Comparison of ENCODE assay signal across 15 mouse cellular contexts in genomic region chr13:96933367-96933766, GRCm38 (mm10). TPM values are rescaled to one million over a fixed set of nuclear protein-coding genes. Genes with fewer than 3 reads are reported as not detected.
A peak's percentile ranks its signal among the peaks of the same experiment; 100 is the strongest.
DNase-seq lines count a peak whose midpoint lies in the region; ATAC-seq and TF ChIP-seq lines count a peak whose summit lies in the region.
"Had no signal": no experiment of that assay in that cellular context is flagged by ENCODE, and none has a peak within 500 bp of the region (broad histone marks: within the 10 kb centered on the region; RNA-seq: fewer than 3 reads in every experiment).

No protein-coding gene starts in this region.

- no peaks in the 10 kb centered on the region for H3K9me3 ChIP-seq in heart, embryonic 16.5 days (replicated peaks; ENCODE audit: control insufficient read depth, low read length)
- H3K9me3 ChIP-seq: limb, embryonic 10.5 days; midbrain, embryonic 13.5 days had no signal

- DNase-seq in cerebellum, postnatal 14 days, result peak; percentile 30 to 33
- no peak for DNase-seq in cerebellum, adult 8-10 months
- DNase-seq in heart, adult 9 months (ENCODE audit: low spot score in 2 of 2), result no peak
- peak; percentile 4 for DNase-seq in lung, postnatal 14 days
- no peak for DNase-seq in lung, adult 2 months
- peak; percentile 32 for DNase-seq in NIH3T3 (ENCODE audit: low read depth)
- DNase-seq: cerebellum, adult 9-11 months; thymus, postnatal 25 days had no signal

- WGBS in heart, embryonic 16.5 days, result 15% methylated on average over 8 of the region's 8 CpGs
- WGBS in lung, adult 2 months, result 37% methylated on average over 8 of the region's 8 CpGs

- H3K4me3 ChIP-seq in heart, embryonic 16.5 days (ENCODE audit: low read length), result peak overlapping the region; percentile 8; the same call in 1 of the 2 replicates
- H3K4me3 ChIP-seq in lung, adult 2 months (replicated peaks; ENCODE audit: extremely low read depth, low read depth, low read length), result no peak overlapping the region
- H3K4me3 ChIP-seq: limb, embryonic 10.5 days; midbrain, embryonic 13.5 days had no signal

- no peaks in the 10 kb centered on the region for H3K27me3 ChIP-seq in heart, embryonic 16.5 days (ENCODE audit: control insufficient read depth, insufficient read depth, low read length)
- H3K27me3 ChIP-seq: midbrain, embryonic 13.5 days had no signal

- no peak for TF ChIP-seq POLR2A in lung, adult 2 months (IDR thresholded peaks at IDR 0.05; ENCODE audit: borderline replicate concordance, extremely low read depth, low read depth, low read length)

- H3K4me1 ChIP-seq in heart, embryonic 16.5 days (ENCODE audit: control insufficient read depth, insufficient read depth, low read length), result peaks cover 5% of the 10 kb centered on the region; the same call in 1 of the 2 replicates
- H3K4me1 ChIP-seq in lung, adult 2 months (ENCODE audit: control insufficient read depth, insufficient read depth, low read length), result no peaks in the 10 kb centered on the region
- H3K4me1 ChIP-seq: midbrain, embryonic 13.5 days had no signal

- H3K9ac ChIP-seq in heart, embryonic 16.5 days (ENCODE audit: low read length), result no peak overlapping the region
- H3K9ac ChIP-seq: hindbrain, embryonic 14.5 days; midbrain, embryonic 13.5 days had no signal

- TF ChIP-seq CTCF in lung, adult 2 months (IDR thresholded peaks at IDR 0.05; ENCODE audit: insufficient read depth, low read length), result no peak

- no peaks in the 10 kb centered on the region for H3K36me3 ChIP-seq in heart, embryonic 16.5 days (ENCODE audit: control insufficient read depth, insufficient read depth)
- H3K36me3 ChIP-seq: limb, embryonic 10.5 days; midbrain, embryonic 13.5 days had no signal

- no peak overlapping the region for H3K27ac ChIP-seq in heart, embryonic 16.5 days (ENCODE audit: low read length)
- H3K27ac ChIP-seq: hindbrain, embryonic 14.5 days; limb, embryonic 10.5 days; midbrain, embryonic 13.5 days; stomach, postnatal 0 days had no signal

- ATAC-seq in heart, embryonic 16.5 days (replicated peaks; ENCODE audit: extremely low read depth, insufficient read depth, low FRiP score), result peak; percentile 18; the same call in 1 of the 2 replicates
- ATAC-seq: intestine, postnatal 0 days; midbrain, embryonic 13.5 days had no signal

- peak overlapping the region; percentile 43 for H3K4me2 ChIP-seq in heart, embryonic 16.5 days (ENCODE audit: low read depth, low read length)
- H3K4me2 ChIP-seq: hindbrain, embryonic 14.5 days; liver, embryonic 11.5 days; midbrain, embryonic 13.5 days had no signal

RNA-seq across cellular contexts. Expression of gene Gcnt4, which starts 8.9 kb away (rescaled TPM):
- polyA plus RNA-seq in heart, embryonic 16.5 days (2015; fragmentation: Nextera tagmentation; extraction: Ambion mirVana), result 0.29 and 0.41 TPM in 2 replicates
- polyA plus RNA-seq in lung, adult 2 months (2012; rRNA removed), result 0.07 and 0.08 TPM in 2 replicates

Comparison
In these comparisons a context has a peak if more than half of its experiments do, and no peak if none do; other contexts are left out.
1. DNase-seq: peak in cerebellum, postnatal 14 days (2 of 2), lung, postnatal 14 days (single experiment) and NIH3T3 (single experiment); none in cerebellum, adult 8-10 months (single experiment), heart, adult 9 months (0 of 2) and lung, adult 2 months (single experiment).